Mouse (Mus musculus) myocyte (in vitro differentiated cells): ENCODE measurements at regions not wholly inside any gene's neighbourhood (a gene's known extent, or its start where the extent isn't known, plus 50 kb on each side); places are given as distances from the start of the nearest gene placed in this dataset.

Source experiments
- CEBPB ChIP-seq: IDR thresholded peaks from 2 replicates; pipeline ENCODE4 v1.6.1; 2011; ENCODE audit warnings: mild to moderate bottlenecking, moderate library complexity; ENCODE audit not compliant: poor library complexity, insufficient read depth, severe bottlenecking
- E2F4 ChIP-seq: IDR thresholded peaks from one replicate; pipeline ENCODE4 v1.6.1; 2011; ENCODE audit warnings: mild to moderate bottlenecking, control low read depth, moderate library complexity; ENCODE audit not compliant: insufficient read depth
- MAX ChIP-seq: IDR thresholded peaks from one replicate; pipeline ENCODE4 v1.6.1; 2011; ENCODE audit warnings: low read depth, mild to moderate bottlenecking, control low read depth
- MYOD1 ChIP-seq, 3 experiments: IDR thresholded peaks; one replicate each; pipeline ENCODE4 v1.6.1; 2011; ENCODE audit warnings: control low read depth in 2 of 3, low read depth in 2 of 3, mild to moderate bottlenecking in 2 of 3, moderate library complexity in 1 of 3; ENCODE audit not compliant: insufficient read length in 2 of 3, control insufficient read depth in 1 of 3
- MYOG ChIP-seq, 3 experiments: IDR thresholded peaks; one replicate each; pipeline ENCODE4 v1.6.1; 2011; ENCODE audit warnings: control low read depth in 2 of 3, low read depth in 2 of 3, mild to moderate bottlenecking in 2 of 3; ENCODE audit not compliant: insufficient read length in 2 of 3, control insufficient read depth in 1 of 3, insufficient read depth in 1 of 3
- POLR2A ChIP-seq: IDR thresholded peaks from one replicate; pipeline ENCODE4 v1.6.1; 2011; ENCODE audit warnings: low read depth, mild to moderate bottlenecking, control low read depth, moderate library complexity; ENCODE audit not compliant: insufficient read length
- POLR2AphosphoS2 ChIP-seq: IDR thresholded peaks from one replicate; pipeline ENCODE4 v1.6.1; 2011; ENCODE audit warnings: low read depth, control low read depth; ENCODE audit not compliant: insufficient read length
- REST ChIP-seq: IDR thresholded peaks from one replicate; pipeline ENCODE4 v1.6.1; 2011; ENCODE audit warnings: mild to moderate bottlenecking, control low read depth, moderate library complexity; ENCODE audit not compliant: insufficient read depth, insufficient read length
- SRF ChIP-seq: IDR thresholded peaks from one replicate; pipeline ENCODE4 v1.6.1; 2011; ENCODE audit warnings: low read depth; ENCODE audit not compliant: control insufficient read depth, insufficient read length
- TCF12 ChIP-seq: IDR thresholded peaks from one replicate; pipeline ENCODE4 v1.6.1; 2011; ENCODE audit warnings: mild to moderate bottlenecking, control low read depth; ENCODE audit not compliant: poor library complexity, insufficient read depth, severe bottlenecking
- TCF3 ChIP-seq: IDR thresholded peaks from one replicate; pipeline ENCODE4 v1.6.1; 2011; ENCODE audit warnings: low read depth, control low read depth; ENCODE audit not compliant: insufficient read length
- USF1 ChIP-seq: IDR thresholded peaks from one replicate; pipeline ENCODE4 v1.6.1; 2011; ENCODE audit warnings: low read depth, mild to moderate bottlenecking, control low read depth, moderate library complexity

DNA sequence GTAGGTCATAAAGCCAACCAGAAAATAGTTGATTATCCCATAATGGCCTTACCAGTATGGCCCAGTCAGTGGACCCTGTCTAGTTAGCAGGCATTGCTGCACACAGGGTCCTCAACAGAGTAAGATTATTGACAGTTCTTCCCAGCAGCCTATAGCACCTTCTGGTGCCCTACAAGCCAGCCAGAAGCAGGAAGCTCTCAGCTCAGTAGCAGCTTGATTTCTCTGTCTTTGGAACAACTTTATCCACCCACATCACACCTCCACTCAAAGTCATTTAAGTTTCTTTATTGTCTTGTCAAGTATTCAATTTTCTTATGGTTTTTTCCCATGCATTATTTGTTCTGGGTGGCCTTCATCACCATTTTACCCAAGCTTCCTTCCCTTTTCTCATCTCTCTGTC lies 108.8 kb upstream of the Adra1d start:
- TF ChIP-seq E2F4 (no peak), POLR2A (no peak), TCF3 (no peak), MAX (no peak), USF1 (no peak), TCF12 (no peak), SRF (no peak), MYOG (IDR thresholded peaks at IDR 0.05; ENCODE audit: control insufficient read depth in 1 of 3, insufficient read depth in 1 of 3, insufficient read length in 2 of 3, low read depth in 2 of 3) (no peak), CEBPB (no peak), POLR2AphosphoS2 (no peak), MYOD1 (IDR thresholded peaks at IDR 0.05; ENCODE audit: control insufficient read depth in 1 of 3, insufficient read length in 2 of 3, low read depth in 2 of 3) (no peak), REST (no peak)
